Mouse (Mus musculus) frontal cortex, adult (tissue): ENCODE data around the gene Rnf24.

Experiments
- ATAC-seq: cut with Nextera tagmentation; 2 replicates; pipeline ENCODE4 v1.9.2; 2017; ENCODE audit warnings: mild to moderate bottlenecking, moderate library complexity, mixed read lengths; ENCODE audit not compliant: low TSS enrichment

Rnf24 gene

DNA sequence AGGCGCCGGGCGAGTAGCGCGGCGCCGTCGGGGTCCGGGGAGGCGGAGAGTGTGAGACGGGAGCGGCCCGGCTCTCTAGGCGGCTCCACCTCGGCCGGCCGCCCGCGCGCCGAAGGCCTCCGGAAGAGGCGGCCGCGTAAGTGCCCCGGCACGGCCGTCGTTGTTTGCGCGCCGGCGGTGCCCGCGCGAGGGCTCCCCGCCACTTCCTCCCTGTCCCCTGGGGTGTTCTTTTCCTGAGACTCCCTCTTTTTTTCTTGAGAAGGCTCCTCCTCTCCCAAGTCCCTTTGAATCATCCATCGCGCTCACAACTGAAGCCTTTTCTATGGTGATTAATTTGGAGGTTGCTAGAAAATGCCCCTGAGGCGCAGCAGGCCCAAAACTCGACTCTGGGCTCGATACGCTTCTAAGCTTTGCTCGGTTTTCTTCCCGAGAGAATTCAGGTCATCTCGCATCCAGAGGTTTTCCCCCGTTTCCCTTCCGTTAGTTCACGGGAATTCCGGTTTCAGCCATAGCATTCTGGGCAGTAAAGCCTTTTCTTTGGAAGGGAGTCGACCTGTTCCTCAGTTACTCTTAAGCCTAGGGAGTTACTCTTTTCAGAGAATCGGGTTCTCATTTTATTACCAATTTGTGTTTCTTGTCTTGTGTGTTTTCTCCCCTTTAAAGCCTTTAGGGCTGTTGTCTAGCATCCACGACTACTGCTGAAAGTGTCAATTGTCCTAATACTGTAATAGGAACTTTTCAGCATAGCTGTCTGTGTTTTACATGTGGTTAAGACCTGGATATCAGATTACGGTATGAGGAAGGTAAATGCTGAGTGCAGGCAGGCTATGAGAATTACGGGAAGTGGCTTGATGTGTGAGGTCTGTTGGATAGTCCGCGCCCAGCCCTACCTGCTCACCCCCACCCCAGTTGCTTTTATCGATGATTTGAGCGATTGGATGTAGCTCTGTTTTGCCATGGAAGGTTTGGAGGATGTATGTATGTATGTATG lies 89.7 kb downstream of the Rnf24 start:
- ATAC-seq = peak; percentile 69

GRCm38 (mm10) chr2:131262213-131262672 lies 90.4 kb downstream of the Rnf24 start, which contains the start of gene Pank2:
Gene Pank2, plus strand, starts transcription at chr2:131262495.
- ATAC-seq = peak; percentile 98

DNA sequence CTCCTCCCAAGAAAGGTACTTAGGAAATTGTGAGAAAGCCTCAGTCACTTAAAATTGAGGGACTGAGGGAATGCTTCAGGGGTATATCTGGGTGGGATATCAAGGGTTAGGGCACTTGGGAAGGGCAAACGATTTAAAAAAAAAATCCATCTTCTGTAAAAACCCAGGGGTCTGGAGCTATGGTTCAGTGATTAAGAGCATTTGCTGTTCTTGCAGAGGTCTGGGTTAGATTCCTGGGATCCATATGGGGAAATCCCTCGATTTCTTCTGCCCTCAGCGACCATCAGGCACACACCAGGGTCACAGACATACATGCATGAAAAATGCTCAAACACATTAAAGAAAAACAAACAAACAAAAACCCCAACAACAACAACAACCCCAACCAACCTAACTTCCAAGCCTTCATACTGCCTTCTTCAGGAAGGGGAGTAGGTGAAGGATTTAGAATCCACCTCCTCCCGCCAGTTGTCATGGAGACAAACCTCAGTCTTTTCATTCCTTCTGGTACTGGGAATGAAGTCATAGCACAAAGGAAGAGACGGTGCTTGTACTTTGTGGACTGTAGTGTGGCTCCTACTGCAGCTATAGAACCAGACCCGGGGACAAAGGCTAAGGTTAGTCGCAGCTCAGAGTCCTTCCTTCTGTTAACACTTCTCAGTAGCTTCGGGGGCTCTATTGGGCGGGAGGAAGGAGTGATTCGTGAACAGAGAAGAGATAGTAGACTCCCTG lies 91.0 kb downstream of the Rnf24 start:
- ATAC-seq = peak; percentile 72

DNA sequence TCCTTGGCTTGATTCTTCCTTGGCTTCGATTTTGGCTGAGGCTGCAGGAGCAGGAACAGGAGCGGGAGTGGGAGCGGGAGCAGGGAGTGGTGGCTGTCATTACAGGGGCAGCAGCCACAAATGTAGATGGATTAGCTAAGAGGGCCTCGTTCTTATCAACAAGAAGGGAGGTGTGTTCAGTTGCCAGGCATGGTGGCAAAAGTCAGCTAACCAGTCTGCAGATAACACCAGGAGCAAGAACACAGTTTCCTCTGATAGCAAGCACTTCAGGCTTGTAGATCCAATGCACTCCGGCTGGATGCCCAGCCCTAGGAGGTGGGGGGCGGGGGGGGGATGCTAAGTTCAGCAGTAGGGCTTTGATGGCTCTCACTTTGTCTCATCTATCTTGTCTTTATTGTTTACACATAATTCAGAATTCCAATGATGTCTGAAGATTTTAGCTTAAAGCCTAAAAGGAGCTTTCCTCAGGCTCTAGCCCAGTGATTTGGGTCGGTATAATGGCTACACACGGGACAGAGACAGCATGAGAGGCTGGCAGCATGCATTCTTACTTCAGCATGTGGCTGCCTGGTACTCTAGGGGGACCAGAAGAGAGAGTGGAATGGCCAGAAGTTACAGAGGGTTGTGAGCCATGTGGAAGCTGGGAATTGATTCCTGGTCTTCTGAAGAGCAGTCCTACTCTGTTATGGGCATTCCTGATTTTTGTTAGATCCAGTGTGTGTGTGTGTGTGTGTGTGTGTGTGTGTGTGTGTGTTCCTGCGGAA lies 92.0 kb downstream of the Rnf24 start:
- ATAC-seq = no peak

GRCm38 (mm10) chr2:131258693-131259092 lies 94.0 kb downstream of the Rnf24 start:
- ATAC-seq = no peak

GRCm38 (mm10) chr2:131255738-131256137 lies 97.0 kb downstream of the Rnf24 start:
- no peak for ATAC-seq

GRCm38 (mm10) chr2:131254329-131254713 lies 98.4 kb downstream of the Rnf24 start:
- ATAC-seq = no peak

- peak; percentile 65; the same call in 1 of the 2 replicates for ATAC-seq
Measured at GRCm38 (mm10) chr2:131253681-131254328, 98.9 kb downstream of the Rnf24 start.
